Mouse (Mus musculus): Measurements from ENCODE around the gene Tpk1. TPM values are rescaled to one million over a fixed set of nuclear protein-coding genes. Genes with fewer than 3 reads are reported as not detected.
A peak's percentile ranks its signal among the peaks of the same experiment; 100 is the strongest.

Gene Tpk1
- polyA plus RNA-seq, 1 experiment = 33.1 TPM

- TF ChIP-seq POLR2A (IDR thresholded peaks at IDR 0.05; ENCODE audit: low read depth, low read length) (no peak), CTCF (conservative IDR thresholded peaks at IDR 0.05; ENCODE audit: insufficient read depth, insufficient read length, low read depth, low read length) (no peak)
- no peak overlapping the region for H3K4me3 ChIP-seq (ENCODE audit: insufficient read depth, low read depth, low read length)
- H3K27ac ChIP-seq (ENCODE audit: insufficient read depth, low read depth, low read length) = no peak overlapping the region
- no peaks in the 10 kb centered on the region for H3K4me1 ChIP-seq (ENCODE audit: control insufficient read depth, insufficient read depth, low read length)
- DNase-seq = no peak
- H3K27me3 ChIP-seq (replicated peaks; ENCODE audit: control insufficient read depth, insufficient read depth, low read length) = no peaks in the 10 kb centered on the region
- H3K36me3 ChIP-seq (ENCODE audit: control insufficient read depth, insufficient read depth, low read length) = no peaks in the 10 kb centered on the region
Measured at GRCm38 (mm10) chr6:43312546-43312945, 353.5 kb downstream of the Tpk1 start.

- no peak for TF ChIP-seq CTCF (conservative IDR thresholded peaks at IDR 0.05; ENCODE audit: insufficient read depth, insufficient read length, low read depth, low read length)
- no peak for TF ChIP-seq POLR2A (IDR thresholded peaks at IDR 0.05; ENCODE audit: low read depth, low read length)
- H3K4me1 ChIP-seq (ENCODE audit: control insufficient read depth, insufficient read depth, low read length) = no peaks in the 10 kb centered on the region
- no peaks in the 10 kb centered on the region for H3K36me3 ChIP-seq (ENCODE audit: control insufficient read depth, insufficient read depth, low read length)
- no peak overlapping the region for H3K4me3 ChIP-seq (ENCODE audit: insufficient read depth, low read depth, low read length)
- H3K27me3 ChIP-seq (replicated peaks; ENCODE audit: control insufficient read depth, insufficient read depth, low read length) = no peaks in the 10 kb centered on the region
- WGBS = 48% methylated on average over 6 of the region's 6 CpGs
- no peak for DNase-seq
- no peak overlapping the region for H3K27ac ChIP-seq (ENCODE audit: insufficient read depth, low read depth, low read length)
Measured at GRCm38 (mm10) chr6:43310071-43310470, 356.0 kb downstream of the Tpk1 start.

- Histone ChIP-seq H3K27ac (ENCODE audit: insufficient read depth, low read depth, low read length) (no peak within 1 kb of the TSS), H3K27me3 (replicated peaks; ENCODE audit: control insufficient read depth, insufficient read depth, low read length) (no peaks in the 10 kb centered on the region), H3K4me3 (ENCODE audit: insufficient read depth, low read depth, low read length) (no peak within 1 kb of the TSS), H3K36me3 (ENCODE audit: control insufficient read depth, insufficient read depth, low read length) (no peaks in the 10 kb centered on the region), H3K4me1 (ENCODE audit: control insufficient read depth, insufficient read depth, low read length) (no peaks in the 10 kb centered on the region)
- DNase-seq = no peak
- WGBS = 80% methylated on average over 16 of the region's 16 CpGs
- no peak for TF ChIP-seq POLR2A (IDR thresholded peaks at IDR 0.05; ENCODE audit: low read depth, low read length)
- no peak for TF ChIP-seq CTCF (conservative IDR thresholded peaks at IDR 0.05; ENCODE audit: insufficient read depth, insufficient read length, low read depth, low read length)
Measured at GRCm38 (mm10) chr6:43309454-43309853, 356.6 kb downstream of the Tpk1 start, which contains the start of gene Nobox. Gene Nobox, minus strand, starts transcription at chr6:43309554.

GRCm38 (mm10) chr6:43297508-43297850 lies 368.6 kb downstream of the Tpk1 start:
- Histone ChIP-seq H3K27ac (ENCODE audit: insufficient read depth, low read depth, low read length) (no peak overlapping the region), H3K4me1 (ENCODE audit: control insufficient read depth, insufficient read depth, low read length) (peaks cover 8% of the 10 kb centered on the region), H3K4me3 (ENCODE audit: insufficient read depth, low read depth, low read length) (no peak overlapping the region), H3K27me3 (replicated peaks; ENCODE audit: control insufficient read depth, insufficient read depth, low read length) (no peaks in the 10 kb centered on the region), H3K36me3 (ENCODE audit: control insufficient read depth, insufficient read depth, low read length) (no peaks in the 10 kb centered on the region)
- DNase-seq = no peak
- WGBS = 40% methylated on average over 2 of the region's 2 CpGs
- no peak for TF ChIP-seq POLR2A (IDR thresholded peaks at IDR 0.05; ENCODE audit: low read depth, low read length)

GRCm38 (mm10) chr6:43296798-43297507 lies 369.1 kb downstream of the Tpk1 start:
- peaks cover 13% of the 10 kb centered on the region for H3K4me1 ChIP-seq (ENCODE audit: control insufficient read depth, insufficient read depth, low read length)
- TF ChIP-seq CTCF (conservative IDR thresholded peaks at IDR 0.05; ENCODE audit: insufficient read depth, insufficient read length, low read depth, low read length) = 0 out of 2 replicates have a peak, but pooled peaks have one; percentile 17
- TF ChIP-seq POLR2A (IDR thresholded peaks at IDR 0.05; ENCODE audit: low read depth, low read length) = no peak
- no peaks in the 10 kb centered on the region for H3K27me3 ChIP-seq (replicated peaks; ENCODE audit: control insufficient read depth, insufficient read depth, low read length)
- peak; percentile 58 for DNase-seq
- H3K4me3 ChIP-seq (ENCODE audit: insufficient read depth, low read depth, low read length) = no peak overlapping the region
- no peaks in the 10 kb centered on the region for H3K36me3 ChIP-seq (ENCODE audit: control insufficient read depth, insufficient read depth, low read length)
- H3K27ac ChIP-seq (ENCODE audit: insufficient read depth, low read depth, low read length) = no peak overlapping the region
- WGBS = 35% methylated on average over 7 of the region's 7 CpGs

- H3K27ac ChIP-seq (ENCODE audit: insufficient read depth, low read depth, low read length) = no peak overlapping the region
- TF ChIP-seq POLR2A (IDR thresholded peaks at IDR 0.05; ENCODE audit: low read depth, low read length) = no peak
- TF ChIP-seq CTCF (conservative IDR thresholded peaks at IDR 0.05; ENCODE audit: insufficient read depth, insufficient read length, low read depth, low read length) = no peak
Measured at GRCm38 (mm10) chr6:43295908-43296307, 370.2 kb downstream of the Tpk1 start.

More at GRCm38 (mm10) chr6:43295908-43296307, 370.2 kb downstream of the Tpk1 start:
- peaks cover 15% of the 10 kb centered on the region for H3K4me1 ChIP-seq (ENCODE audit: control insufficient read depth, insufficient read depth, low read length)
- no peak for DNase-seq
- H3K27me3 ChIP-seq (replicated peaks; ENCODE audit: control insufficient read depth, insufficient read depth, low read length) = no peaks in the 10 kb centered on the region
- no peak overlapping the region for H3K4me3 ChIP-seq (ENCODE audit: insufficient read depth, low read depth, low read length)
- 36% methylated on average over 5 of the region's 5 CpGs for WGBS
- H3K36me3 ChIP-seq (ENCODE audit: control insufficient read depth, insufficient read depth, low read length) = no peaks in the 10 kb centered on the region
